Mouse (Mus musculus): Measurements from ENCODE around the gene Bhlhb9. TPM values are rescaled to one million over a fixed set of nuclear protein-coding genes. Genes with fewer than 3 reads are reported as not detected.
"Not testable (repeated sequence)": the region's sequence is repeated elsewhere in the genome, so short reads cannot be mapped to it uniquely, and the experiment has no call there.

Bhlhb9 gene
- 10 to 100 TPM; 64.5 to 78.8 (median 68.9) TPM for total RNA-seq (2022)

DNA sequence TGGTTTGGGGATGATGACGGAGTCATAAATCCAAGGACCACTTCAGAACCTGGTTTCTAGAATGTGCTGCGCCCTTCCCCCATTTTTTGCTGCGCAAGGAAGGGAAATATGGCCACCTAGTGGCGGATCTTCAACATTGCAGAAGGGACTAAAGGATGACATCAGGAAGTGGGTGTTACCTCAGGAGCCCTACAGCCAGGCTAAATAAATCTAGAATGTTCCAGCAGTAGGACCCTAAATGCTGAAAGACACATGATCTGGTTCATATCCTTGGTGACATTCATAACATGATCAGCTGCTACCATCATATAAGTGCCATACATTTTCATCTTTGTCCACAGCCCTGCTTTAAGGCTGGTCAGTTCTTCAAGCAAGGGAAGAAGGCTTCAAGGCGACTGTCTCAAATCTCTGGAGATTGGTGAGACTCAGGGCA is at the start of gene Bhlhb9:
Bhlhb9 (plus strand) TSS at position 383 of the 433 bp plus-strand sequence.
- DNase-seq (ENCODE audit: low spot score in 2 of 2) = peak; percentile 44 to 51

DNA sequence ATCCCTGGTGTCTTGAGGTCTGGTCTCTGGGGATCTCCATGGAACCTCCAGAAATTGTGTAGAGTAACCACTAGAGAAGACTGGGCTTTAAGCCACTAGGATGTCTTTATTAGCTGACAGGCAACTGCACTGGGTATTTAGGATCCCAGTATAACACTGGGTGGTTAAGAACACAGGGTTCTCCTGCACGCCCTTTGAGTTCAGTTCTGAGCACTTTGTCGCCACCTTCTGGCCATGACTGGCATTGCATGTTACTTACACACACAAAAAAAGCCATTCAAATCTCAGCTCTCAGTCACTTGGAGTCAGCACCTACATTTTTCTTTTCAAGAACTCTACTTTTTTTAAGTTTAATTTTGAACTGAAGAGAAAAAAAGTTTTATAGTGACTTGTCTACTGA is 44.6 kb upstream of the Bhlhb9 start:
- DNase-seq (ENCODE audit: low spot score in 2 of 2) = peak; percentile 49 to 82

DNA sequence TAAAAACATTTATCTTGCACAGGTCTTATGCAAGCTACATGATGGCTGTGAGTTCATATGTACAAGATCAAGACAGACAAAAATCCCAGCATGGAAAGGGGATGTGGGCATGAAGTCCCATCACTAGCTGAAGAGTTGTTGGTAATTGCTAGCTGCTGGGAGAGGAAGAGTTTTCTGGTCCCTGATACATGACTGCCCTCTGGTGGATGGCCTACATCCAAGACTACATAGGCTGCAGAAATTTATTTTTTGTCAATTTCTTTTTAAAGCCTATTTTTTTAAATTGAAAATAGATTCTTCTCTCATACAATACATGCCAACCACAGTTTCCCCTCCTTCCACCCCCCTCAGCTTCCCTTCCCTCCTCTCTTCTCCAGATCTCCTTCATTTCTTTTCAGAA is 35.7 kb upstream of the Bhlhb9 start:
- peak in 1 of 2 experiments; percentile 19 for DNase-seq (ENCODE audit: low spot score in 2 of 2)

DNA sequence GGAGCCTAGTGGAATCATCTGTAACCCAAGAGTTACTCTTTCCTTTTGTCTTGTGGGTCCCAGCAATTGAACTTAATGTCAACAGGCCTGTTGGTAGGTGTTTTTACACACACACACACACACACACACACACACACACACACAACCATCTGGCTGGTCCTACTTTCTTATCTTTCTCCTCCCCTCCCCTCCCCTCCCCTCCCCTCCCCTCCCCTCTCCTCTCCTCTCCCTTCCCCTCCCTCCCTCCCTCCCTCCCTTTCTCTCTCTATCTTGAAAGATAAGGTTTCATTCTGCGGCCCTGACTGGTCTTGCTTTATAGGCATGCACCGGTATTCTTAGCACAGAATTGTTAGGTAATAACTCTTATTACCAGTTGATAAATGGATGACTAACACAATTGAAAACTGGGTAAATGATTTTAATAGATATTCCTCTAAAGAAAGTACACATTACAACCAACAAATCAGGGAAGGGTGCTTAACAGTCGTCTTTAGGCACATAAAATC is 29.3 kb upstream of the Bhlhb9 start:
- no peak for DNase-seq (ENCODE audit: low spot score in 2 of 2)

DNA sequence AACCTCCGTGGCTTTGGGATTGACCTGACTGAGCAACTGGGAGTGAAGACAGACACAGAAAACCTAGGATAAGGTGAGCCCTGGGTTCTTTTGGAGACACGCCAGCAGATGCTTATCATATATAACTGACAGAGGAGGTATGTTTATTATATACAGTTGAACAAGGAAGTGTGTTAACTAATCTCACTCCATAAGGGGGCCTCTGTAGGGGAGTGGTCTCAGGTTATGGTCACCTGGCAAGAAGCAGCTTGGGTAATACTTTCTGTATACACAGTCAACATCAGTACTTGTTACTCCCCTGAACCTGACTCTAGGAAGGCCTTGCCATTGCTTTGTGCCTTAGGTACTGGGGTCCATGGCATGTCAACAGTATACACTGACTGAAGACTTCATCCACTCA is 28.8 kb upstream of the Bhlhb9 start:
- DNase-seq (ENCODE audit: low spot score in 2 of 2) = no peak

DNA sequence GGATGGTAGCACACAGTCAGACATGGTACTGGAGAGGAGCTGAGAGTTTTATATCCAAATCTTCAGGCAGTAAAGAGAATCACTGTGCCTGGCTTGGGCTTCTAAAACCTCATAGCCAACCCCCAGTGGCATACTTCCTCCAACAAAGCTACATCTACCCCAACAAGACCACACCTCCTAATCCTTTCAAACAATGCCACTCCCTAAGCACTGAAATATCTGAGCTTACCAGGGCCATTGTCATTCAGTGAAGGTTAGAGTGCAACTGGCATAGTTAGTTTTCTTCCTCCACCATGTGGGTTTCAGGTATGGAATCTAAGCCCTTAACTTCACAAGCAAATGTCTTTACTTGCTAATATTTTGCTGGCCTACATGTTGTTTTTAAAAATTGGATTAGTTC is 5.9 kb upstream of the Bhlhb9 start:
- no peak for DNase-seq (ENCODE audit: low spot score in 2 of 2)

DNA sequence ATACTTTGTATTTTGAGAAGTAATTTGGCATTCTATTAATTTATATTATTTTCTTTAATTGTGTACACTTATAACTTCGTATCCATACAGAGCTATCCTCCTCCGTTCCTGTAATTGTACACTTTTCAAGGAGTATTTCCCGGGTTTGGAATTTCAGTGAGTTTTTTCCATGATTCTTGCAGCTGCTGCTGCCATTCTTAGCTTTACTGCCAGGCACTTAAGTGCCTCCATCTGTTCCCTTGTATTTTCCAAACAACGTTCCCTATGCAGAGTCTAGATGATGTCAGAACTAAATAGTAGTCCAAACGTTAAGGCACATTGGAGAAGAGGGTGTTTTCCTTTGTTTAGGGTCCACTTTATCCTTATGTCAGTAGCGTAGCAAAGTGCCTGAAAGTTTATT is 5.1 kb upstream of the Bhlhb9 start:
- no peak for DNase-seq (ENCODE audit: low spot score in 2 of 2)

DNA sequence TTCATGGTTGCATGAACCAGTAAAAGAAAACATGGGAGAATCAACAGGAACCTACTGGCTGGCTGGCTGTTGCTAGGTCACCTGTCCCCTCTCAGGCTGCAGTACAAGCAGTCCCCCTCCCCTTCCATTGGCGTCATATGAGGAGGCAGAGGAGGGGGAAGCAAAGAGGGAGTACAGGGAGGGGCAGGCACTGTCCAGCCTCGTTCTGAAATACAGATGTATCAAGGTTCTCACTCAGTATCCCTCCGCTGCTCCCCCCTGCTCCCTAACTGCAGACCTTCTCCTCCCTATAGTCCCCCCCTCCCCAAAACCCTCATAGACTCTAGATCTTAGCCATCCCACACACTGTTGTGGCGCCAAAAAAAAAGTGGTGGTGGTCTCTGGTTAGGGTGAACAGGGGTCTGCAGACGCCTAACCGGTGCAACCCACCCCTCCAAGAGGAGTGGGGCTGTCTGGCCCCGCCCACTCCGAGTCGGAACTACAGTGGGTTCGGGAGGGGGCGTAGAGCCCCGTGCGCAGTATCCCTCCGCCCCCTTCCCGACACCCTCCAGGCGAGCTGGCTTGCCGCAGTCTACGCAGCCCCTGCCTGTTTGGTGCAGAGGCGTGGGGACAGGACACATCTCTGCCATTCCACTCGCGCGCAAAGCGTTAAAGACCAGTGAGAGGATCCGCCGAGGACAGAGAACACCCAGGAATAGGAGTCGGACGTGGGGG is 1.6 kb upstream of the Bhlhb9 start:
- DNase-seq (ENCODE audit: low spot score in 2 of 2) = peak; percentile 45 to 53

DNA sequence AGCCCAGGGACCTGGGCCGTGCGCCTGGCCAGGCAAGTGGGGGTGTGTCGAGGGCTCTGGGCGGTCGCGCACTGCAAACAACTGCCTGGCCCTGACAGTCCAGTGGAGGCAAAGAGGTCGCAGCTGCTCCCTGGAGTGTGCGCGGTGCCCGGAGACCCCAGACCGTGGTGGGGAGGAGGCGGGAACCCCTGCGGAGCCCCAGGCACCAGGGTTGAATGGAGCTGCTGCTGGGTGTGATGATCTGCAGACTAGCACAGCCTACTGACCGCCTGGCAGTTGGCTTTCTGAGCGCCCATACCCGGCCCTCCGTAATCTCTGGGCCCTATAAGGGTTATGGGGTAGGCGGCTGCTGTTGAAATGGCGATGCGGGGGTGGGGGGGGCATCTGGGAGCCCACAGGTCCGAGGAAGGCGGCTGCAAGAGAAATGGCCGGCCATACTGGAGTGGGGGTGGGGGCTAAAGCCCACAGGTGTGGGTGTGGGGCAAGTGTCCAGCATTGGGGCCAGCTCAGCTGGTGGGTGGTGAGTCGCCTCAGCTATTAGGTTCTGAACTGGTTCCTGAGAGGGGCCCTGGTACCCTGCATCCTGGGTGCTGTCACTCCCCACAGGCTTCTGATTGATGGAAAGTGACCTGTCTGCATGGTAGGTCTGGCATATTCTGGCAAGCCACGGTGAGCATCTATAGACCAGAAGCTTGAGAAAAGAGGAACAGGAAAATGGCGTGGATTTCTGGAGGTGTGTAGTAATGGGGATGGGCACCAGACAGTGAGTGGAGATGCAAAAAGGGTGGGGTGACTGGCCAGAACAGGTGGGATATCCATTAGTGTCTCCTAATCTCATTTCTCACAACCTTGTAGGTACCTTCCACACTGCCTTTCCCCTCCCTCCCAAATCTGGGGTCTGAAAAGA is 836 bp upstream of the Bhlhb9 start:
- DNase-seq (ENCODE audit: low spot score in 2 of 2) = not testable (repeated sequence)

DNA sequence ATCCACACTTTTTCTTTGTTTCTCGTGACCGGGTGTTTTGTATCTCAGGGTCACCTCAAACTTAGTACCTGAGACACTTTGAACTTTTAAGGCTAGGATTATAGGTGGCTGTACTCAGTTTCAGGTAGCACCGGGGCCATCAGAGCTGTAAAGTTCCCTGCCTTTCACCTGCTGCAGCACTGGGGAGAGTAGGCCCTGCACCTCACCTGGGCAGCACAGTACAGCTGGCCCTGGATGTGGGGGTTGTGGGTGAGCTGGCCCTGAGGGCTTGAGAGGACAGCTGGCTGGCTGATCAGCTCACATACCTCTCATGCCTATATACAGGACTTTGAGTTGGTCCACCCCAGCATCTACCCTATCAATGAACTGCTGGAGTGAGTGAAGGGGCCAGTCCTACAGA is 6.8 kb downstream of the Bhlhb9 start:
- no peak for DNase-seq (ENCODE audit: low spot score in 2 of 2)

DNA sequence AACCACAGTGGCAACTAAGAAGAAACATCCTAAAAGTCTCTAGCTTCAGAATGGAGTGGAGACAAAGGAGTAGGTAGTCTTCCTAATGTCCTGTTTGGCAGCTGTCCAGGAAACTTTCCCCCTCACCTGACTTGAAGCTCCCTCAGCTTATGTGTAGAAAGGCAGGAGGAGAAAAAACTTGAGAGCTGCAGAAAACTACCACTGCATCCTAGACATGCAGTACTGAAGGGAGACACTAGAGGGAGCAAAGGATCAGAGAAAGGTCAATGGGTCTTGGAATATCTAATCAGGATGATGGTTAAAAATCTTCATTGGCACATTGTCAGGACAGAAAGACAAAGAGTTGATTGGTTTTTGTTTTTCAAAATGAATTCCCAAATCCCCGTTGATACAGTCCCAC is 8.4 kb downstream of the Bhlhb9 start:
- no peak for DNase-seq (ENCODE audit: low spot score in 2 of 2)

DNA sequence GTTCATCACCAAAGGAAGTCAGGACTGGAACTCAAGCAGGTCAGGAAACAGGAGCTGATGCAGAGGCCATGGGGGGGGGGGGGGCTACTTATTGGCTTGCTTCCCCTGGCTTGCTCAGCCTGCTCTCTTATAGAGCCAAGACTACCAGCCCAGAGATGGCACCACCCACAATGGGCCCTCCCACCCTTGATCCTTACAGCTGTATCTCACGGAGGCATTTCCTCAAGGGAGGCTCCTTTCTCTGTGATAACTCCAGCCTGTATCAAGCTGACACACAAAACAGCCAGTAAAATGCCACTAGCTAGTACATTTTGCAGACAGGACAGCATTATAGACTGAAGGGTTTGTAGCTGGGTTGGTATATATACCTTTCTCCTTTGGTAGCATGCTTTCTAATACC is 38.5 kb downstream of the Bhlhb9 start:
- not testable (repeated sequence) for DNase-seq (ENCODE audit: low spot score in 2 of 2)

DNA sequence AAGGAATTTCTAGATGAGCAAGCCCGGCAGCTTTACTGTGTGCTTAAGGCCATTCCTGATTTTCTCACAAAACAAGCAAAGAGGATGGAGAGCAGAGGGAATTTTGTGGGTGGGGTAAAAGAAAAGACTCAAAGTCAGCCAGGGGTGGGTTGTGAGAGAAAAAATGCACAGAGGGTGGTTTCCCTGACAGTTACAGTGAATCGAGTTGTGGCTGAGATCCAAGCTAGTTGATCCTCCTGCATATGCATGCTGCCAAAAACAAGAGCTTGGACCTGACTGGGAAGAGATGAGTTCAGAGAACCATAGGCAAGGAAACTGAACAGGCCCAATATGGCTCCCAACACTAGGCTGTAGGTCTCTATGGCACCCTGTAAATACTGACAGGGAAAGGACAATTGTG is 40.5 kb downstream of the Bhlhb9 start:
- no peak for DNase-seq (ENCODE audit: low spot score in 2 of 2)

DNA sequence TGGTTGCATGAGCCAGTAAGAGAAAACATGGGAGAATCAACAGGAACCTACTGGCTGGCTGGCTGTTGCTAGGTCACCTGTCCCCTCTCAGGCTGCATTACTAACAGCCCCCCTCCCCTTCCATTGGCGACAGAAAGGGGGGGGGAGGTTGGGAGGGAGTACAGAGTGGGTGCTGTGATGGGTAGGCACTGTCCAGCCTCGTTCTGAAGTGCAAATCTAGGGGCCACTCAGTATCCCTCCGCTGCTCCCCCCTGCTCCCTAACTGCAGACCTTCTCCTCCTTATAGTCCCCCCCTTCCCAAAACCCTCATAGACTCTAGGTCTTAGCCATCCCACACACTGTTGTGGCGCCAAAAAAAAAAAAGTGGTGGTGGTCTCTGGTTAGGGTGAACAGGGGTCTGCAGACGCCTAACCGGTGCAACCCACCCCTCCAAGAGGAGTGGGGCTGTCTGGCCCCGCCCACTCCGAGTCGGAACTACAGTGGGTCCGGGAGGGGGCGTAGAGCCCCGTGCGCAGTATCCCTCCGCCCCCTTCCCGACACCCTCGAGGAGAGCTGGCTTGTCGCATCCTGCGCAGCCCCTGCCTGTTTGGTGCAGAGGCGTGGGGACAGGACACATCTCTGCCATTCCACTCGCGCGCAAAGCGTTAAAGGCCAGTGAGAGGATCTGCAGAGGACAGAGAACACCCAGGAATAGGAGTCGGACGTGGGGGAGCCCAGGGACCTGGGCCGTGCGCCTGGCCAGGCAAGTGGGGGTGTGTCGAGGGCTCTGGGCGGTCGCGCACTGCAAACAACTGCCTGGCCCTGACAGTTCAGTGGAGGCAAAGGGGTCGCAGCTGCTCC is 41.3 kb downstream of the Bhlhb9 start, which contains the start of gene Gprasp2:
Gprasp2 (plus strand) TSS at position 514 of the 840 bp plus-strand sequence.
- peak; percentile 46 to 55 for DNase-seq (ENCODE audit: low spot score in 2 of 2)

DNA sequence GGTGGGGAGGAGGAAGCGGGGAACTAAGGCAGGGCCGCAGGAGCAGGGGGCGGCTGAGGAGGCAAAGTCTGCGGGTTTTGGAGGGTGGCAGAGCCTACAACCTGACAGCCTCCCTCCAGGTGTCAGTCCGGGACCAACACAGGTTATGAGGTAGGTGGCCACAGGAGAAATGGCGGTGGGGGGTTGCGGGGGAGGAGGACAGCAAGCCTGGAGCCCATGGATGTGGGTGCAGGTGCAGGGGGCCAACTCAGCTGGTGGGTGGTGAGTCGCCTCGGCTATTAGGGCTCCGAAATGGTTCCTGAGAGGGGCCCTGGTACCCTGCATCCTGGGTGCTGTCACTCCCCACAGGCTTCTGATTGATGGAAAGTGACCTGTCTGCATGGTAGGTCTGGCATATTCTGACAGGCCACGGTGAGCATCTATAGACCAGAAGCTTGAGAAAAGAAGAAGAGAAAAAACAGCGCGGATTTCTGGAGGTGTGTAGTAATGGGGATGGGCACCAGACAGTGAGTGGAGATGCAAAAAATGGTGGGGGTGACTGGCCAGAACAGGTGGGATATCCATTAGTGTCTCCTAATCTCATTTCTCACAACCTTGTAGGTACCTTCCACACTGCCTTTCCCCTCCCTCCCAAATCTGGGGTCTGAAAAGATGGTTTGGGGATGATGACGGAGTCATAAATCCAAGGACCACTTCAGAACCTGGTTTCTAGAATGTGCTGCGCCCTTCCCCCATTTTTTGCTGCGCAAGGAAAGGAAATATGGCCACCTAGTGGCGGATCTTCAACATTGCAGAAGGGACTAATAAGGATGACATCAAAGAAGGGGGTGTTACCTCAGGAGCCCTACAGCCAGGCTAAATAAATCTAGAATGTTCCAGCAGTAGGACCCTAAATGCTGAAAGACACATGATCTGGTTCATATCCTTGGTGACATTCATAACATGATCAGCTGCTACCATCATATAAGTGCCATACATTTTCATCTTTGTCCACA is 42.3 kb downstream of the Bhlhb9 start:
- peak; percentile 22 to 30 for DNase-seq (ENCODE audit: low spot score in 2 of 2)

DNA sequence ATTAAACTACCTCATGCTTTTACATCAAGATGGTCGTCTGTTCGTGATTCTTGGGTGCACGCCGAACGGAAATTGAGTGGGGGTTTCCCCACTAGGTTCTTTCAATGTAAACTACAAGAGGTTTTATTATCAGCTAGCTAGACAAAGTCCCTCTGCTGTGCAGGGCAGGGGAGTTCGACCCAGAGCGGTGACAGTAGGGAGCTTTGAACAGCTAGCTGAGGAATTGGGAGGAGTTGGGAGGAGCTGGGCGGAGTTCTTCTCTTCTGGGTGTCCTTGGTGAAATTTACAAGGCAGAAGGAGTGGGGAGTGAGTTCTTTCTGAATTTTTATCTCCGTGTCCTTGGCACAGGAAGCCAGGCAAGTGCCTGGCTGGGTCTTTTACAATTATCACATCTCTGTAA is 69.4 kb downstream of the Bhlhb9 start:
- DNase-seq (ENCODE audit: low spot score in 2 of 2) = not testable (repeated sequence)

DNA sequence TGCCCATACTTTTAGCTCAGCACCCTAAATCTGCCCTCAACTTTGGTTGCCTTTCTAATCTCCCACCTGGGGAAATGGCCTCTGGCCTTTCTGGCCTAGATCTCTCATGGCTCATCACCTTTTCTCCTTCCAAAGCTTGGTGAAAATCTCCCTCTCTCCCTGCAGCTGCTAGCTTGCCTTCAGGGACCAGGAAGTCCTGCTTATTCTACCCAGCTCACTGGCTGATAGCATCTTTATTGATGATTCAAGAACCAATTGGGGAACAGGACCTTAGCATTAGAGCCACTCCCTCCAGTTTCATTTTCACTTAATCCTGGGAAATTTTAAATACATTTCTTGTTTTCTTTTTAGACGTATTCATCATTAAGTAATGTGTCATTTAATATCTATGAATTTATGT is 79.3 kb downstream of the Bhlhb9 start:
- no peak for DNase-seq (ENCODE audit: low spot score in 2 of 2)

DNA sequence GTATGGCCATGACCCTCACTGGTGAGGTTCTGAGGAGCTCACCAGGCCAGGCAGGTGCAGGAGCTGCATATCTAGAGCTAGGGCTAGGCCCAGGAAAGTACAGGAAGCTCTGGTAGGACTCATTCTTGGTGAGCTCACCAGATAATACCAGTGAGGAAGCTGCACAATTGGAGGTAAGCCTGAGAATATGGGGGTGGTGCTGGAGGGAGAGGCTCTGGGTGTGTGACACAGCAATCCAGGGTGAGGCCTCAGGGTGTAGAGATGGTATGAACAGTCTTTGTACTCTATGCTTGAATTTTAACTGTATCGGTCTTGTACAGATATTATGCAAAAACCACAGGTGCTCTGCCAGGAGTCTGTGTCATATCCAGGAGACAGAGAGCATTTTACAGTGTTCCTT is 82.2 kb downstream of the Bhlhb9 start:
- DNase-seq (ENCODE audit: low spot score in 2 of 2) = no peak

DNA sequence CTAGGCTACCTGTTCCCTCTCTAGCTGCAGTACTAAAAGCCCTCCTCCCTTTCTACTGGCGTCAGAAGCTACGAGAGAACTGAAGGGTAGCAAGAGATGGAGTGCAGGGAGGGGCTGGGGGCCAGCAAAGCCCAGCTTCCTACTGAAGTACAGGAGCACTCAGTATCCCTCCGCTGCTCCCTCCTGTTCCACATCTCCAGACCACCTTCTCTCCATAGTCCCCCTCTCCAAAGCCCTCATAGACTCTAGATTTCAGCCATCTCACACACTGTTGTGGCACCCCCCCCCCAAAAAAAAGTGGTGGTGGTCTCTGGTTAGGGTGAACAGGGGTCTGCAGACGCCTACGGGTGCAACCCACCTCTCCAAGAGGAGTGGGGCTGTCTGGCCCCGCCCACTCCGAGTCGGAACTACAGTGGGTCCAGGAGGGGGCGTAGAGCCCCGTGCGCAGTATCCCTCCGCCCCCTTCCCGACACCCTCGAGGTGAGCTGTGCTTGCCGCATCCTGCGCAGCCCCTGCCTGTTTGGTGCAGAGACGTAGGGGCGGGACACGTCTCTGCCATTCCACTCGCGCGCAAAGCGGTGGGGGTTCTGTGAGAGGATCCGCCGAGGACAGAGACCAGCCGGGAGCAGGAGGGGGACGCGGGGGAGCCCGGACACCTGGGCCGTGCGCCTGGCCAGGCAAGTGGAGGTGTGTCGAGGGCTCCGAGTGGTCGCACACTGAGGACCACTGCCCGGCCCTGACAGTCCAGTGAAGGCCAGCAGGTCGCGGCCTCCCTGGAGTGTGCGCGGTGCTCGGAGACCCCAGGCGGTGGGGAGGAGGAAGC is 88.2 kb downstream of the Bhlhb9 start:
- peak; percentile 72 to 78 for DNase-seq (ENCODE audit: low spot score in 2 of 2)
